Mouse (Mus musculus) testis, adult 2 months (tissue): ENCODE measurements at regions not wholly inside any gene's neighbourhood (a gene's known extent, or its start where the extent isn't known, plus 50 kb on each side); places are given as distances from the start of the nearest gene placed in this dataset.
"Not testable (repeated sequence)": the region's sequence is repeated elsewhere in the genome, so short reads cannot be mapped to it uniquely, and the experiment has no call there.

Source experiments
- CTCF ChIP-seq: fragments of 200-500 bp; IDR thresholded peaks from 2 replicates; pipeline ENCODE4 v1.5.1; 2012; ENCODE audit warnings: low read depth, mild to moderate bottlenecking, inconsistent platforms, low read length, moderate library complexity; ENCODE audit not compliant: control insufficient read depth, insufficient read depth, insufficient replicate concordance
- POLR2A ChIP-seq: fragments of 200-500 bp; IDR thresholded peaks from 2 replicates; pipeline ENCODE4 v1.6.1; 2012; ENCODE audit warnings: low read depth, mild to moderate bottlenecking, inconsistent platforms, low read length, moderate library complexity; ENCODE audit not compliant: control insufficient read depth

DNA sequence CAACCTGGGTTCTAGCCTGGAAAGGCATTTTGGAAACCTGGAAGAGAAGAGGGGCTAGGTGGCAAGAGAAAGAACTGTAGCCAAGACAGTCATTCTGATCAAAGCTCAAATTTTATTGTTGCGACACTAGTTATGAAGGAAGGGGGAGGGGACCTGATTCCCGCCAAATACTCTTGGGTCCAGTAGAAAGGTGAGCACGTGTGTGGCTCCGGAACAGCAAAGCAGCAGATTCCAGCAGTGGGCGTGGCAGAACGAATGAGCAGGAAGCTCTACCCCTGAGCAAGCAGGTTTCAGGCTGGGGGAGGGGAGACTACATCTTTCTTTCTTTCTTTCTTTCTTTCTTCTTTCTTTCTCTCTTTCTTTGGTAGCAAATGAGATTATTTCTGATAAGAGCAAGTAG, 130.5 kb upstream of the 1700008P02Rik start:
- TF ChIP-seq CTCF, POLR2A: not testable (repeated sequence)
